8 mouse cellular contexts compared by ENCODE assay signal in genomic region chr11:70239541-70240279, GRCm38 (mm10). TPM values are rescaled to one million over a fixed set of nuclear protein-coding genes. Genes with fewer than 3 reads are reported as not detected.
A peak's percentile ranks its signal among the peaks of the same experiment; 100 is the strongest.
DNase-seq lines count a peak whose midpoint lies in the region; ATAC-seq lines count a peak whose summit lies in the region.

Gene Gm21988 (minus strand): TSS chr11:70239830.
Gene Rnasek (minus strand): TSS chr11:70239842.

- peak within 1 kb of the TSS; percentile 63 for H3K27ac ChIP-seq in embryonic facial prominence, embryonic 14.5 days (replicated peaks; ENCODE audit: low read depth, low read length)
- peak within 1 kb of the TSS; percentile 96 for H3K27ac ChIP-seq in heart, embryonic 11.5 days (ENCODE audit: low read depth, low read length)
- peak within 1 kb of the TSS; percentile 93 for H3K27ac ChIP-seq in kidney, embryonic 15.5 days

- H3K4me3 ChIP-seq in embryonic facial prominence, embryonic 14.5 days (ENCODE audit: low read depth, low read length): peak within 1 kb of the TSS; percentile 67
- H3K4me3 ChIP-seq in heart, embryonic 11.5 days (ENCODE audit: low read depth, low read length): peak within 1 kb of the TSS; percentile 77
- H3K4me3 ChIP-seq in kidney, embryonic 15.5 days (replicated peaks): peak within 1 kb of the TSS; percentile 86

- DNase-seq in 416B (ENCODE audit: low read depth) (peak; percentile 91), liver (peak; percentile 80)
- DNase-seq in adrenal gland, postnatal 36 days: peak; percentile 76 to 80
- peak; percentile 94 for DNase-seq in embryonic facial prominence, embryonic 14.5 days (ENCODE audit: low spot score)
- DNase-seq in monocyte, adult 2 months (ENCODE audit: low read depth in 1 of 2, low spot score in 2 of 2): peak; percentile 46 to 78
- DNase-seq in spleen, postnatal 14 days (ENCODE audit: low spot score in 2 of 2): peak; percentile 57 to 66

- H3K4me2 ChIP-seq in embryonic facial prominence, embryonic 14.5 days (ENCODE audit: low read depth, low read length): peak within 1 kb of the TSS; percentile 82
- H3K4me2 ChIP-seq in heart, embryonic 11.5 days: peak within 1 kb of the TSS; percentile 94
- H3K4me2 ChIP-seq in kidney, embryonic 15.5 days: peak within 1 kb of the TSS; percentile 92

- H3K4me1 ChIP-seq in embryonic facial prominence, embryonic 14.5 days (ENCODE audit: control insufficient read depth, insufficient read depth, low read length): peaks cover 15% of the 10 kb centered on the region
- peaks cover 27% of the 10 kb centered on the region for H3K4me1 ChIP-seq in heart, embryonic 11.5 days (ENCODE audit: control insufficient read depth, insufficient read depth, low read length)
- peaks cover 39% of the 10 kb centered on the region for H3K4me1 ChIP-seq in kidney, embryonic 15.5 days

- peak within 1 kb of the TSS; percentile 79 for H3K9ac ChIP-seq in embryonic facial prominence, embryonic 14.5 days (ENCODE audit: low read depth, low read length)
- H3K9ac ChIP-seq in heart, embryonic 11.5 days (ENCODE audit: low read depth, low read length): peak within 1 kb of the TSS; percentile 93
- H3K9ac ChIP-seq in kidney, embryonic 15.5 days: peak within 1 kb of the TSS; percentile 86

- no peaks in the 10 kb centered on the region for H3K27me3 ChIP-seq in embryonic facial prominence, embryonic 14.5 days (replicated peaks; ENCODE audit: control insufficient read depth, insufficient read depth, low read length)
- 0 out of 2 replicates have a peak, but pooled peaks cover 4% of the 10 kb centered on the region for H3K27me3 ChIP-seq in heart, embryonic 11.5 days (ENCODE audit: control insufficient read depth, insufficient read depth, low read length)
- peaks cover 4% of the 10 kb centered on the region; the same call in 1 of the 2 replicates for H3K27me3 ChIP-seq in kidney, embryonic 15.5 days

- peak; percentile 44; the same call in 1 of the 2 replicates for ATAC-seq in embryonic facial prominence, embryonic 14.5 days (ENCODE audit: low read depth)
- 0 out of 2 replicates have a peak, but pooled peaks have one; percentile 32 for ATAC-seq in heart, embryonic 11.5 days (replicated peaks; ENCODE audit: insufficient number of reproducible peaks, low FRiP score, low TSS enrichment)
- ATAC-seq in kidney, embryonic 15.5 days (replicated peaks; ENCODE audit: low FRiP score): peak; percentile 47

- no peaks in the 10 kb centered on the region for H3K9me3 ChIP-seq in embryonic facial prominence, embryonic 14.5 days (ENCODE audit: control insufficient read depth, low read length)
- H3K9me3 ChIP-seq in heart, embryonic 11.5 days (replicated peaks; ENCODE audit: control insufficient read depth, low read length): no peaks in the 10 kb centered on the region
- H3K9me3 ChIP-seq in kidney, embryonic 15.5 days (replicated peaks): no peaks in the 10 kb centered on the region

- H3K36me3 ChIP-seq in embryonic facial prominence, embryonic 14.5 days (ENCODE audit: control insufficient read depth, insufficient read depth, low read length): peaks cover 14% of the 10 kb centered on the region
- H3K36me3 ChIP-seq in heart, embryonic 11.5 days (ENCODE audit: control insufficient read depth, insufficient read depth, low read length): 0 out of 2 replicates have a peak, but pooled peaks cover 2% of the 10 kb centered on the region
- peaks cover 14% of the 10 kb centered on the region for H3K36me3 ChIP-seq in kidney, embryonic 15.5 days

- WGBS in embryonic facial prominence, embryonic 14.5 days: 0% methylated on average over 31 of the region's 35 CpGs
- under 1% methylated on average over 33 of the region's 35 CpGs for WGBS in heart, embryonic 11.5 days (ENCODE audit: insufficient replicate concordance)
- WGBS in kidney, embryonic 15.5 days: under 1% methylated on average over 33 of the region's 35 CpGs

RNA-seq across cellular contexts. Expression of gene Gm21988, which starts in this region (rescaled TPM):
- 1 to 10 TPM; 4.9 to 7.3 TPM for total RNA-seq in adrenal gland, postnatal 36 days (2021)
- 9.9 and 12.2 TPM in 2 replicates for polyA plus RNA-seq in embryonic facial prominence, embryonic 14.5 days (2014; fragmentation: Nextera tagmentation; extraction: Ambion mirVana)
- polyA plus RNA-seq in heart, embryonic 11.5 days (2014; fragmentation: Nextera tagmentation; extraction: Ambion mirVana): 7.7 and 9.3 TPM in 2 replicates
- 10.4 and 13.0 TPM in 2 replicates for polyA plus RNA-seq in kidney, embryonic 15.5 days (2015; fragmentation: Nextera tagmentation; extraction: Ambion mirVana)

RNA-seq across cellular contexts. Expression of gene Rnasek, which starts in this region (rescaled TPM):
- total RNA-seq in adrenal gland, postnatal 36 days (2021): 100 to 1,000 TPM; 224 to 245 TPM
- 182 and 204 TPM in 2 replicates for polyA plus RNA-seq in embryonic facial prominence, embryonic 14.5 days (2014; fragmentation: Nextera tagmentation; extraction: Ambion mirVana)
- 170 and 183 TPM in 2 replicates for polyA plus RNA-seq in heart, embryonic 11.5 days (2014; fragmentation: Nextera tagmentation; extraction: Ambion mirVana)
- polyA plus RNA-seq in kidney, embryonic 15.5 days (2015; fragmentation: Nextera tagmentation; extraction: Ambion mirVana): 203 and 212 TPM in 2 replicates

Comparison
In these comparisons a context has a peak if more than half of its experiments do, and no peak if none do; other contexts are left out.
1. Peak in every context shown above with its lines: DNase-seq, ATAC-seq, H3K4me3 ChIP-seq and H3K27ac ChIP-seq.